Mouse (Mus musculus): Measurements from ENCODE around the gene Mcrs1.
"Not testable (repeated sequence)": the region's sequence is repeated elsewhere in the genome, so short reads cannot be mapped to it uniquely, and the experiment has no call there.

Gene Mcrs1

DNA sequence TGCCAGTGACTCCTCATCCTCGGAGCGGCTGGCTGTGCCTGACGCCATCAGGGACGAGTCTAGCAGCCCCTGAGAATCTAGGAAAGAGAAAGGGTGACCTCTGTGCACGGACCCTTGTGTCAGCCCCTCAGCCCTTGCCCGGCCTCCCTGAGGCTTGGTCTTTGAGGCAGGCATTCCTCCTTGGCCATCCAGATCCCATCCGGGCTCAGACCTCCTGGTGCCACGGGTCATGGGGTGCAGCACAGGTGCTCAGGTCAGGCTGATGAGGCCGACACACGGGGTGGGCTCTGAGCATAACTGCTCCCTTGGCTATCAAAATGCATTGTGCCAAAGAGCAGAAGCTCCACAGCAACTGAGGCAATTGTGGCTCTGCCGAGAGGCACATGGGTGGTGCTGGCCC is 1.8 kb downstream of the Mcrs1 start:
- DNase-seq = no peak

DNA sequence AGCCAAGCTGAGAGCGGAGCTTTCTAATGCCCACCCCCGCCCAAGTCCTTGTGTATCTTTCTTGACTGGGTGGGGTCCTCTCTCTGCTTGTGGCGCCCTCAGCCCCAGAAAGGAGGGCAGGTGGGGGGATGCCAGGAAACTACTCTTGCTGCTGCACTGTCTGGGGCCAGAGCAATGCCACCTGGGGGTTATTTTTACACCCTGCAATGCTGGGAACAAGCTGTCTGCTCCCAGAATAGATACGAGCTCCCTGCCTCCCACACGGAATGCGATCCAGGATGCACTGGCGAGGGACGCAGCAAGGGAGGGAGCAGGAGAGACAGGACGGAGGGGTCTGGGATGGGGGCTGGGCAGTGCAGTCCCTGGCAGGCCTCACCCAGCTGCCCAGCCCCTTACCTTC is 2.8 kb downstream of the Mcrs1 start:
- DNase-seq = no peak

DNA sequence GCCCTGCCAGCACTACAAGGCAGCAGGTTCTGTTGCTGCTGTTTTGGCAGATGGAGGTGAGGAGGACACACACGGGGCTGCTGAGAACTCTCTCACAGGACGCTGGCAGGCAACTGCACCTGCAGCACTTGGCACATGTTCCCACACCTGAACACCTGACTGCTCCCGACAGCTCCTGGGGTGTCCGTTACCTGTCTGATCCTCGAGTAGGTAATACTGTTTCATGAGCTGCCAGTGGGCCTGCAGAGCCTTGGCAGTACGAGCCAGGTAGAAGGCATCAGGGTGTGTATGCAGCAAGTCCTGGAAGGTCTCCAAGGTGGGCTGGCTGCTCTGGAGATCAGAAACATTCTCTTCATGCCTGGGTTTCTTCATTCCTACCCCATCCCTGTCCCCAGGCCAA is 5.0 kb downstream of the Mcrs1 start:
- DNase-seq = not testable (repeated sequence)

DNA sequence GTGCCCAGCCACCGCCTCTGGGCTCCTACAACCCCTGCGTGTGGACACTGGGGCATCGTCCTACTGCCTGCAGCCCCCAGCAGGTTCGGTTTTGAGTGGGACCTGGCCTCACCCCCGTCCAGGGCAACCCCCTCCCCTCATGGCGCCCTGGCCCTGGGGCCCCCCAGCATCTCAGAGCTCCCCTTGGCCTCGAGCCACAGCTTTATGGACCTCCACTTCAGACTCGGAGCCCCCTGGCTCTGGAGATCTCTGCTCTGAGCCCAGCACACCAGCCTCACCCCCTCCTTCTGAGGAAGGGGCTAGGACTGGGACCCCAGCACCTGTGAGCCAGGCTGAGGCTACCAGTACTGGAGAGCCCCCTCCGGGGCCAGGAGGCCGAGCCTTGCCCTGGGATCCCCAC is 9.7 kb downstream of the Mcrs1 start:
- no peak for DNase-seq

DNA sequence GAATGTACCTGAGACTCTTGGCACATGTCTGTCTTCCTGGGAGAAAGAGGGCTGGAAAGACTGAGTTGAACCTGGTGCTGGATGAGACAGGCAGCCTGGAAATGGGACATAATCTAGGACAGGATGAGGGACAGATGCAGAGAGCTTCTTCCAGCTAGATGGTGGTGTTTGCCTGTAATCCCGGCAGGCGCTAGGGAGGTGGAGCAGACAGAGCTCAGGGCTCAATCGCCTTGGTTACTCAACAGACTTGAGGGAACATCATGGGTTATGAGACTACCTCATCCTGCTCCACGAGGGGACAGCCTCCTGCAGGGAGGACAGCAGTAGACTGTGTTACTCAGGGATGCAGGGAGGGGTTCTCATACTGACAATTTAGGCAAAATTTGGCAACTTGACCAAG is 10.5 kb downstream of the Mcrs1 start:
- DNase-seq = no peak

DNA sequence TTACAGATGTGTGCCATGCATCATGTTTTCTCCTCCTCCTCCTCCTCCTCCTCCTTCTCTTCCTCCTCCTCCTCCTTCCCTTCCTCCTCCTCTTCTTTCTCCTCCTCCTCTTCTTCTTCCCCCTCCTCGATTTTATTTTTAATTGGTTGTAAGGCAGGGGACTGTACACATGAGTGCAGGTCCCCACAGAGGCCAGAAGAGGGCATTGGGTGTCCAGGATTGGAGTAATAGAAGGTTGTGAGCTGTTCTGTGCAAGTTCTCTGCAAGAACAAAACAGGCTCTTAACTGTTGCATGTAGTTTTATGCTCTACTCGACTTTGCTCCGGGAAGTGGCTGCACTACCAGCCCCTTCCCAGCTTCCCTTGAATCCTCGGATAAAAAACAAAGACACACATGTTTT is 11.6 kb downstream of the Mcrs1 start:
- DNase-seq = no peak

DNA sequence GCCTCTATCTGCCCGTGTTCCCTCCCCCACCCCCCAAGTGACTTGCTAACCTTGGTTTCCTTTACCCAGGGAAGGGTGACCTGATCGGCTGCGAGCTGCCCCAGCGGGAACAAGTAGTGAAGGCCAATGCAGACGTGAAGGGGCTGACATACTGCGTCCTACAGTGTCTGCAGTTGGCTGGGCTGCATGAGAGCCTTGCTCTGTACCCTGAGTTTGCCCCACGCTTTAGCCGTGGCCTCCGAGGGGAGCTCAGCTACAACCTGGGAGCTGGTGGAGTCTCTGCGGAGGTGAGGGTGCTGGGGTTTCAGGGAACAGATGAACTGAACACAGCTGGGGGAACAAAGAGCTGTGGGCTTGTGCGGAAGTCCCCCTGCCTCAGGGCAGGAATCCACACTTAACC is 13.8 kb downstream of the Mcrs1 start:
- DNase-seq = no peak

DNA sequence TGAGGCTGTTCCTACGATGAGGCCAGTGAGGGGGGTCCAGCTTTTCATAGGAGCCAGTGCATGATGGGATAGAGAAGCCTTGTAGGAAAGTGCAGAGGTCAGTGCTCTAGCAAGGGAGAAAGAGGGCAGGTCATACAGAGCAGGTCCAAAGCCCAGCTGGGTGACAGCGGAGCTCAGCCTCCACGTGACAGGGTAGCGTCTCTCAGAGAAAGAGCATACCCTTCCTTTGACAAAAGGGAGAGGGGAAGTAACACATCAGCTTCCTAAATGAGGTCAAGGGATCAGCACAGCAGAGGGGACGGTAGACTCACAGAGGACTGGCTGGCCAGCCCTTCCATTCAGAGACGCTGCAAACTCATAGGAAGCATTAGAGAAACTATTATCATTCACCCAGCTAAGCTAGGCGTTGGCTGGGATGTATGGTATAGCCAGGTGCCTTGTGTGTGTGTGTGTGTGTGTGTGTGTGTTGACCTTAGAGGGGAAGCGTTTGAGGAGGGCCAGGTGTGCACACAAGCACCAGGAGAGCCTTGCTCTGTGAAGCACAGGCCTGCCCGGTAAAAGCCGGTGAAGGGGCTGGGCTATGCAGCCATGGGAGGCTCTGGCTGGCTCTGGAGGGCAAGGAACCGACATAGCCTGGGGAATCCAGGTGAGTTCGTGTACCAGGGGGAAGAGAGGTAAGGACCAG is 17.3 kb downstream of the Mcrs1 start:
- no peak for DNase-seq

DNA sequence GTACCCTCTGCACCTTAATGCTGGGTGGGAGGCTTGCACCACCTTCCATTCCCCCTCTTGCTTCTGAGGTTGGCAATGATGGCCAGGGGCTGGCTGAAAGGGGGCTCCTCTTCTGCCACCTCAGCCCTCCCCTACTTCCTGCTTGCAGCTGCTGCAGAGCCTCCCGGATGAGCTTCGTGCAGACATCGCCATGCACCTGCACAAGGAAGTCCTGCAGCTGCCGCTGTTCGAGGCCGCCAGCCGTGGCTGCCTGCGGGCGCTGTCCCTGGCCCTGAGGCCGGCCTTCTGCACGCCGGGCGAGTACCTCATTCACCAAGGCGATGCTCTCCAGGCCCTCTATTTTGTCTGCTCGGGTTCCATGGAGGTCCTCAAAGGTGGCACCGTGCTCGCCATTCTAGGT is 18.0 kb downstream of the Mcrs1 start:
- no peak for DNase-seq

DNA sequence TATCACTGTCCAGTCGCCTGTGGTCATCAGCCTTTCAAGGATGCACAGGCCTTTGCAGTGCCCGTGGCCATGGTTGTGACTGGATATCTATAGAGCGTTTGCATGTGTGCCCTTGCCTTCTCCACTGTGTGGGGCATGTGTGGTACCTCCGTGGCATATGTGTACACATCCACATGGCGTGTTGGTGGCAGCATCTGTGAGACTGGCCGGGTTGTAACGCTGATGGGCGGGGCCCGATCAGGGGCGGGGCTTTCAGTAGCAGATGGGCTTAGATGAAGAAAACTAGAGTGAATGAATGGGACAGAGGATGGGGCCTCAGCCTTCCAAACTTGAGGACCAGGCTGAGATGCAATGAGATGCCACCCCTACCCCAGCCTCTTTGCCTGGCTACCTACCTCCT is 19.8 kb downstream of the Mcrs1 start:
- no peak for DNase-seq

DNA sequence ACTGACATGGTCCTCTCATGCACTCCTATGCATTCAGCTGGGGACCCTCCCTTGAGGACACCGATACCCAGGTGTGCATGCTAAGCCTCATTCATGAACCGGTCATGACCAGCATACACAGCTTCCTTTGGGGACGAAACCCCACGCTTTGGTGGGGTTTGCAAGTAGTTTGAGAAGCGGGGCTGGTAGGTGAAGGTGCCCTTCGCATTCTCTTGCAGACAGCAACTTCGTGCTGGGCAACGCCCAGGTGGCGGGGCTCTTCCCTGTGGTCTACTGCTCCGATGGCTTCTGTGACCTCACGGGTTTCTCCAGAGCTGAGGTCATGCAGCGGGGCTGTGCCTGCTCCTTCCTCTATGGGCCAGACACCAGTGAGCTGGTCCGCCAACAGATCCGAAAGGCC is 25.7 kb downstream of the Mcrs1 start:
- no peak for DNase-seq

DNA sequence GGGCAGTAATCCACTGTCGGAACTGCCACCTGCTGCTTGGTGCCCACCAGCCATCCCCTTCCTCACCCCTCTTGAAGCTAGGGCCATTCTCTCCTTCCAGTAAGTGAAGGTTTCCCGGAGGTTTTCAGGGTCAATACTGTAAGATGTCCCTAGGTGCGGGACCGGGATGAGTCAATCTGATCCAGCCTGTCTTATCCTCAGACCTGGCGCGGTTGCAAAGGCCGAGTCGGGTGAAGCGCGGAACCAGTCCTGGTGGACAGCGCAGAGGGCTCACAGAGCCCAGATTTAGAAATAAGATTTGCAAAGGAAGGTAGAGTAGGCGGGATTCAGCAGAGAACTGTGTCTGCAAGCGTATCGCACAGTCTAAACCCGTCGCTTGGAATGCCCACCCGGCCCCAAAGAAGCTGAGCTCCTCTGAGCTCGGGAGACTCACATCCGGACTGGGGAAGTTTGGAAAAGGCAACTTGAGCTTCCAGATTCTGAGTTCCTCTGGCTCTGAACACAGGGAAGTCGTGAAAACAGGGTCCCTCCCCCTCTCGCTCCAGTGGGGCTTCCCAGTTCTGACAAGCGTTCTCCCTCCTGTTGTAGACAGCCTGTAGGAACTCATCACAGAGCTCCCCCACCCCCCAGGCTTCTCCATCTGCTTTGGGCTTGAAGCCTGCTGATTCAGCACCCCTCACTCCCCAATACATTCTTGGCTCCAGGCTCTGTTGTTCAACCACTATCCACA is 26.5 kb downstream of the Mcrs1 start:
- peak; percentile 39 for DNase-seq

DNA sequence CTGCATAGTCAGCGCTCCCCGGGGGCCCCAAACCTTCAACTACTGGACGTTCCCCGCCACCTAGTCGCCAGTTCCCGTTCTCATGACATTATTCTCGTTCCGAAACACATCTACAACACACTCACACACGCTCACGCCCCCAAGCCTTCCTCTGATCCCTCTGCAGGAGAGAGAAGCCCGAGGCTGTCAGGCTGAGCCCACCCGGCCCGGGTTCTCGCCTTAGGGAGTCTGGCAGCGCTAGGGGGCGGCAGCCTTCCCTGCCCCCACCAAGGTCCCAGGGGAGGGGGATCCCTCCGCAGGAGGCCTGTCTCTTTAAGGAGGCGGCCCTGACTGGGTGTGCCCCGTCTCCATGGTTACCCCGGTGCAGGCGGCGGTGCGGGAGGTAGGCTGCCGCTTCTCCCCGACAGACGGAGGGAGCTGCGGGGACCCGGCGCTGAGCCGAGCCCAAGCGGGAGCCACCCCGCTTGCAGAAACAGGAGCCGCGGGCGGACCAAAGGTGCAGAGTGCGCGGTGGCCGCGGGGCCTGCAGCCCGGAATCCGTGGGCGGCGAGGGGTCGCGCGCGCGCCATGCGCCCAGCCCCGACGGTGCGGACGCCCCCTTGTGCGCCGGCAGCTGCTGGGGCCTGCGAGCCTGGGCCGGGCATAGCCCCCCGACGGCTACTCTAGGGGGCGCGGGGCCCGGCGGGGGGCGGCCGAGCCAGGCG is 27.4 kb downstream of the Mcrs1 start, which contains the start of gene Kcnh3:
Kcnh3 (plus strand) TSS at position 654 of the 704 bp plus-strand sequence.
- DNase-seq = peak; percentile 62

DNA sequence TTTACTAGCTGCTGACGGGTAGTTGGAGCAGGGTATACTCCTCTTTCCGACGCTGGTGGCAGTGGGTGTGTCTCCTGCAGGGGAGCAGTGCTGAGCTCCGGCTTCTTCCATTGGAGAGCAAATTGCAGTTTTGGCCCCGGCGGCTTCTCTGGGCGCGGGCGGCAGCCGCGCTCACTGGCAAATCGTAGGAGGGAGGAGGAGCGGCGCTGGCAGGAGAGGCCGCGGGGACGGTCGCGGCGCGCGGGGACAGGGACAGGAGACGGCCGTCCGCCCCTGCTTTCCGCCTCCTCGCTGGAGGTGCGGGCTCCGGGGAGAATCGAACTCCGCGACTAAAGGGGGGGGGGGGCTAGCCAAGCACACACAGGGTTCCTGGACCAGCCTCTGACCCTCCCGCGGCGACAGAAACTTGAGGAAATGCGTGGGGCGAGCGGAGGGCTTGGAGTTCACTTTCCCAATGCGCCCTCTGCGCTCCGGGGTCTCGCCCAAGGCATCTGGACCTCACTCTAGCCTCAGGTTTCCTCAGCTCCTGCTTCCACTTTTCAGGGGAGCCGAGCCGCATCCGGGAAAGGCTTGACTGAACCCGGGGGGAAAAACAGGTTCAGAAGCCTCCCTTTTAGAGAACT is 28.1 kb downstream of the Mcrs1 start:
- peak; percentile 61 for DNase-seq

DNA sequence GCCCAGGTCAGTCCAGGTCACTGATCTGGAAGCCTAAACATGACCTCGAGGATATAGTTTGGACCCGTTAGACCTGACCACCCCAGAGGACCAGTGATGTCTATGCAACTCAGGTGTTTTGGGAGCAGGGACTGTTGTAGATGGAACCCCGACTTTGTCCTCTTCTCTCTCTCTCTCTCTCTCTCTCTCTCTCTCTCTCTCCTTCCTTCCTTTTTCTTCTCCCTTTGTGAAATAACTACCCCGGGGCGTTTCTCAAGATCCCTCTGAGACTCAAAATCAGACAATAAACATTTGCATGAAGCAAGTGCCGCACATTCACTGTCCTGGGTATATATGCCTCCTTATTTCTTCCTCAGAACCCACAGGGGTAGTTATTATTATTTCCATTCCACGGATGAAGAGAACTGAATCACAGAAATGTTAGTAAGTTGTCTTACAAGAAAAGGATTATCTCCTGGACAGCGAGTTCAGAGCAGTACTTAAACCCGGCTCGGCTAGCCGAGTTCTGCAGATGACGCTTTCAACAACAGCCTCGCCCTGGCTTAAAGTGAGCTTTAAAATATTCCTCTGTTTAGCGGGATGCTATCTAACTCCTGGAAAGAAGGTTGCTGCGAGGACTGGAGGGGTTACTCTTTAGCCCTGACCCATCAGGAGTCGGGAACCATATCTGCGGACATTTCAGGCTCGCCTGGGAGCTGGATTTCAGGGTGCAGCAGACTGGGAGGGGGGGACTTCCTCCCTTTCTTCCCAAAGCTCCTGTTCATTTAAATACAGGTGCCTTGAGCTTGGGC is 28.8 kb downstream of the Mcrs1 start:
- peak; percentile 43 for DNase-seq

DNA sequence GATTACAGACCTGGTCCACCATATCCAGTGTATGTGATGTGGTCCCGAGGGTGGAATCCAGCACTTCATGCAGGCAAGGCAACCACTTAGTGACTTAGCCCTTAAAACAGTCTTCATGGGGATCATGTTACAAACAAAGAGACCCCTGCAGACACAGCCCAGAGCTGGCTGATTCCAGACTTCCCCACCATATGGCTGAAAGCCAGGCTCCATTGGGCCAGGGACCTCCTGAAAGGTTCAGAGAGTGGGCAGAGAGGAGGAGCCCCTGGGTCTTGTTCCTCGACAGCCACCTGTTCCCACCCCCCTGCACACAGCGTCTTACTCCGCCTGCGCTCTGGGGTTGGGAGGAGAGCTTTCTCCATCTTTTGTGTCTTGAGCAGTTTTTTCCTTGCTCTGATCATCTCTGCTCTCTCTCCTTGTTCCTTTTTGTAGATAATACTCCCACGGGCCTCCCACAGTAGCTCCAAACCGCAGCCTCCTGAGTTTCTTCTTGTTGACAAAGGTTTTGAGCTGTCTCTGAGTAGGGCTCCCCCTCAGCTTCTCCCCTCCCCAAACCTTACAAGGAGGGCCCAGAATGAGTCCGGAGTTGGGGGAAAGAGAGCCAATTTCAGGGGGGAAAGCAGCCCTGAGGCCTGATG is 30.3 kb downstream of the Mcrs1 start:
- peak; percentile 69 for DNase-seq

DNA sequence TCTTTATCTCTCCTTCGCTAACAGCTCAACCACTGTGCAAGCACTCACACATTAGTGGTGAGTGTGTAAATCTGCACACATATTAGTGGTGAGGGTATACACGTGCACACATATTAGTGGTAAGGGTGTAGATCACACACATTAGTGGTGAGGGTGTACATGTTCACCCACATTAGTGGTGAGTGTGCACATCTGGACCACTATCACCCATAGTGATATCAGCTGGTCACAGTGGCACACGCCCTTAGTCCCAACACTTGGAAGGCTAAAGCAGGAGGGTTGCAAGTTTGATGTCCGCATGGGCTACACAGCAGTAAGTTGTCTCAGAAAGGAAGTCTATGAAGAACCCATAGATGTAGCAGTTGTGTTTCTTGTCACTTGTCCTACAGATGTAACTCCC is 34.1 kb downstream of the Mcrs1 start:
- DNase-seq = no peak

DNA sequence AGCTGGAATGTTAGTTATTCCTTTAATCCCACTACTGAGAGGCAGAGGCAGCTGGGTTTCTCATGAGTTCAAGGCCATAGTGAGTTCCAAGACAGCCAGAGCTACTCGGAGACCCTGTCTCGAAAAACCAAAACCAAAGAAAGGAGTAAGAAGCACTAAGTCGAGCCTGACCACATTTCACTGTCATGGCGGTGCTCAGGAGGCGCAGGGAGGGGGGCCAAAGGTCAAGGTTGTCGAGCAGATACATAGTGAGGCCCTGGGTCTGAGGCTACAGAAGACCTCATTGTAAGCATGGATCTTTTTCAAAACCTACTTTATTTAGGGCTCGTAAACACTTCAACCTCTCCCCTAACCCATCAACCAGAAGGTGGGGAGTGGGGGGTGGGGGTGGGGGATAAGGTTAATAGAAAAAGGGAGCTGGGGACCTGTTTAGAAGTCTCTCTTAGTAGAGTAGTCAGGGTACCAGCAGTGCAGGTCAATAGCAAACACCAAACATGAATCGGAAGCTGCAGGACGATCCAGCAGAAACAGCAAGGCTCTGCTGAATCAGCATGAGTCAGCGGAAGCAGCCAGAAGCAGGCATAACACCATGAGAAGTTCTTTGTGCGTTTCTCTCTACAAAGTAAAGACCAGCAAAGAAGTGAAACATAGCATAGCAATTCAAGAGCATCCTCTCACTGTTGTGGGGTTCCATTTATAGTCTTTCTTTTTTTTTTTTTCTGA is 35.9 kb downstream of the Mcrs1 start:
- DNase-seq = no peak

DNA sequence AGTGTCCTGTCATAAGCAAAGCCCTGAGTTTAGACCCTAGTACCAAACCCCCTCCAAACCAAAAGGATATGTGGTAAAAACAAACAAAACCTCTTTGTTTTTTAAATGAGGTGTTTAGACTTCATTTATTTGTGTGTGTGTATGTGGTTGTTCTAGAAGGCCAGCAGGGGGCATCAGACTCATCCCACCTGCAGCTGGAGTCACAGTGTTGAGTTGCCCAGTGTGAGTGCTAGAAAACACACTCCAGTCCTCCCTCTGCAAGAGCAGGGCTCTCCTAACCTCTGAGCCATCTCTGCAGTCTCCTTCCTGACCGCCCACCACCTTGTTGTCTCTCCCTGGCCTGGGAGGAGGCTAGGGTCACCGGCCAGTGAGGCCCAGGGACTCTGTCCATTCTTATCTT is 36.8 kb downstream of the Mcrs1 start:
- peak; percentile 41 for DNase-seq

DNA sequence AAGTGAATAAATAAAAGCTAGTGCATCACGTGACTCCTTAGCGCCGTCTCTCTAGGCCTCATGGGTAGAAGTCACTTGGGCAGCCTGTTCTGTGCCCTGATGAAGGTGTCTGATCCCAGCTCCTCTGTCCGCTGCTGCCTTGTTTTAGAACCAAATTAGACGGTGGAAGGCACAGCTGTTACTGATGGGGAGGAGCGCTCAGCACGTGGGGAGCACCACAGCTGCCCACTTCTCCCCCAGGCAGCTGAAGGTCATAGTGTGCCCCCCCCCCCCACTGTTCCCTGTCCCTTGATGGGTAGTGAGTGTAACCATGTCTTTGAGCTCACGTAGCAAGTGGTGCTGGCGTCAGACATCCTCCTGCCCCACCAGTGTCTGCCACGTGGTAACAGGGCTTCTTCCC is 38.6 kb downstream of the Mcrs1 start:
- no peak for DNase-seq

DNA sequence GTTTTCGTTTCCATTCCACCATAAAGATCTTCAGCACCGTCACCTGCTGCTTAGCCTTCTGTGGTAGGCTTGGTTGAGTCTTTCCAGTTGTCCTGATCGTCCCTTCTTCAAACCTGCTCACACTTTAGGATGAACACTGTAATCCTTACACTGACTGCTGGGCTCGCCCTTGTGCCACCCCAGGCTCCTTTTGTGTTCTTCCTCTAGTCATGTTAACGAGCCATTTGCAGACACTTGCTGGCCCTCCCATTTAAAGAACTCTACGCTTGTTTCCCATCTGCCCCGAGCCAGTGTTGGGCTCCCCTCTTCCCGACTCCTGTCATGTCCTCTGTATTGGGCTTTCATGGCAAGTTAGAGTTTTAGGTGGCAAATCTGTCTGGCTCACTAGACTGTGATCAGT is 45.8 kb downstream of the Mcrs1 start:
- DNase-seq = no peak

DNA sequence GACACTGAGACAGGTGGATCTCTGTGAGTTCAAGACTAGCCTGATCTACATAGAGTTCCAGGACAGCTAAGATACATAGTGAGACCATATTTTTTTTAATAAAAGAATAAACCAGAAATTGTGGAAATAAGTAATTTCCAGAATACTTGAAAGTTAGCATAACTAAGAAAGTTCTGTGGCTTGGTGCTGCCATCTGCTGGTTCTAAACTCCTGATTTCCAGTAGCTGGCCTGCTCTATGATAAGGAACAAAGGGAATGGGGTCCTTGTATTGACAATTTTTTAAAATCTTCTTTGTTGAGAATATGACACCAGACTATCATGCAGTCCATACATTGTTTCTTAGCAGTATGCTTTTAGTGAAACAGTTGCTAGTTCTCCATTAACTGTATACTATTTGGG is 53.0 kb downstream of the Mcrs1 start:
- peak; percentile 21 for DNase-seq
